Mouse (Mus musculus): Measurements from ENCODE around the gene Slc35c1.

GRCm38 (mm10) chr2:92421723-92422387 is 38.5 kb downstream of the Slc35c1 start:
- TF ChIP-seq TAL1 (IDR thresholded peaks at IDR 0.05; ENCODE audit: low read length) (no peak), GATA1 (IDR thresholded peaks at IDR 0.05; ENCODE audit: low read length) (no peak)

Data from erythroblast, embryonic 14.5 days (primary cell).